Mouse (Mus musculus): ENCODE results near the gene Meltf. TPM values are rescaled to one million over a fixed set of nuclear protein-coding genes. Genes with fewer than 3 reads are reported as not detected.

Meltf gene
- total and polyA plus RNA-seq, 3 experiments = 0.04 to 0.09 (median 0.07) TPM

DNA sequence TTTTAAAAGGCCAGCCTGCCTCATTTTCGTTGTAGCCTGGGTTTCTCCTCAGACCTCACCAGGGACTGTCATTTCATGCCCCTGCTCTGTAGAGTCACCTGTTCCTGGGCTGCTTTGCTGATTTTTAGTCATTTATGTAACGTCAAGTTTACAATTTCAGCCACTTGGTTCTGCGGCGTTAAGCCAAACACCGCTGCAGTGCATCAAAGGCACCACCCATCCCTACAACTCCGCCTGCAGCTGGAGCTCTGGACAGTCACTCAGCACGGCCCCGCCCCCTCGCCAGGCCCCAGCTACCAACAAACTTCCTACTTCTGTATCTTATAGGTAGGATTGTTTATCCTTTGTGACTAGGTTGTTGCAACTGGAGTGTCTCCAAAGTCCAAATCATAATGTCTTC is 28.3 kb downstream of the Meltf start:
- dilution Hi-C loops (cut with MboI; ENCODE audit: extremely low pct_ligation_motif_present, extremely low pct_unique_long_range_greater_than_20kb, low sequenced_read_pairs) (no loop called here), in situ Hi-C loops (cut with MboI; ENCODE audit: low pct_ligation_motif_present, low pct_unique_long_range_greater_than_20kb, low sequenced_read_pairs) (no loop called here)
- Histone ChIP-seq H3K36me3 (replicated peaks in 1 of 2; ENCODE audit: control insufficient read depth in 1 of 2, insufficient read depth in 1 of 2, low read length in 1 of 2) (no peaks in the 10 kb centered on the region), H3K4me3 (replicated peaks in 1 of 3; ENCODE audit: low read depth in 2 of 3, low read length in 2 of 3, poor library complexity in 1 of 3) (no peak overlapping the region), H3K4me2 (ENCODE audit: insufficient read depth, low read depth, poor library complexity, severe bottlenecking) (peak overlapping the region; percentile 25), H3K4me1 (ENCODE audit: control insufficient read depth in 1 of 2, insufficient read depth in 2 of 2) (peaks cover 0 to 9% of the 10 kb centered on the region in 2 experiments; a peak in 2 of 4 replicates), H3K9ac (ENCODE audit: insufficient read depth, low read depth) (no peak overlapping the region), H3K9me3 (replicated peaks; ENCODE audit: low read length) (no peaks in the 10 kb centered on the region), H3K79me2 (replicated peaks; ENCODE audit: control insufficient read depth, extremely low read depth, insufficient read depth, poor library complexity, severe bottlenecking) (no peaks in the 10 kb centered on the region), H3K27me3 (replicated peaks) (no peaks in the 10 kb centered on the region), H3K27ac (ENCODE audit: insufficient read depth, low read depth) (no peak overlapping the region)
- TF ChIP-seq ELF1 (IDR thresholded peaks at IDR 0.05; ENCODE audit: low read depth, low read length) (peak; percentile 25; the same call in 1 of the 2 replicates), ZMIZ1 (IDR thresholded peaks at IDR 0.05; ENCODE audit: low read depth, low read length) (no peak)
- DNase-seq (ENCODE audit: extremely low read depth) = no peak

DNA sequence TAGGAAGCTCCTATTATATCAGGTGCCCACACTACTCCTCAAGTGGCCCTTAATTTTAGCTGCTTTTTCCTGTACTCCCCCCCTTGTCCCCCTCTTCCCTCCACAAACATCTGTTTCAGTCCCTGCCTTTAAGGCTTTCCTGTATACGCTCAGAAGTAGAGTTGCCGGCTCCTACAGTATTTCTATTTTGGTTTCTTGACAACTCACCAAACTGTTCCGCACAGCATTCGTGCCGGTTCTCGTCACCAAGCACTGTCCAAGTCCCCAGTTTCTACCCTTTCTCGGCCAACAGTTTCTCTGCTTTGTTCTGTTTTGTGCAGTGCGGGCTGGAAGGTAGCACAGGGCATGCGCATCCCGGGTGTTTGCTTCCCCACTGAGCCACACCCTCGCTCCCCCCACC is 30.3 kb downstream of the Meltf start:
- H3K4me2 ChIP-seq (ENCODE audit: insufficient read depth, low read depth, poor library complexity, severe bottlenecking) = no peak overlapping the region
- no peak overlapping the region for H3K27ac ChIP-seq (ENCODE audit: insufficient read depth, low read depth)
- H3K4me1 ChIP-seq (ENCODE audit: control insufficient read depth in 1 of 2, insufficient read depth in 2 of 2) = peaks cover 0 to under 1% of the 10 kb centered on the region in 2 experiments; a peak in 1 of 4 replicates
- H3K36me3 ChIP-seq (replicated peaks in 1 of 2; ENCODE audit: control insufficient read depth in 1 of 2, insufficient read depth in 1 of 2, low read length in 1 of 2) = no peaks in the 10 kb centered on the region
- TF ChIP-seq NRF1 (IDR thresholded peaks at IDR 0.05; ENCODE audit: low read depth, low read length) = no peak
- no peak for TF ChIP-seq CHD2 (IDR thresholded peaks at IDR 0.05; ENCODE audit: low read length)
- TF ChIP-seq ZMIZ1 (IDR thresholded peaks at IDR 0.05; ENCODE audit: low read depth, low read length) = no peak
- no peak for TF ChIP-seq EP300 (IDR thresholded peaks at IDR 0.05; ENCODE audit: low read length)
- no peak for TF ChIP-seq CTCF (conservative IDR thresholded peaks at IDR 0.05 in 1 of 2, IDR thresholded peaks at IDR 0.05 in 1 of 2; ENCODE audit: low read depth in 2 of 2, low read length in 2 of 2)
- no peak for TF ChIP-seq MYC (IDR thresholded peaks at IDR 0.05; ENCODE audit: low read depth, low read length)
- TF ChIP-seq POLR2AphosphoS2 (IDR thresholded peaks at IDR 0.05; ENCODE audit: low read depth, low read length) = no peak
- TF ChIP-seq NELFE (IDR thresholded peaks at IDR 0.05; ENCODE audit: low read depth, low read length) = no peak
- no peak for TF ChIP-seq ZC3H11A (IDR thresholded peaks at IDR 0.05; ENCODE audit: low read depth, low read length)
- no peak for TF ChIP-seq MEF2A (IDR thresholded peaks at IDR 0.05; ENCODE audit: borderline replicate concordance, low read depth, low read length)
- TF ChIP-seq ZKSCAN1 (IDR thresholded peaks at IDR 0.05; ENCODE audit: borderline replicate concordance, low read depth, low read length) = no peak
- TF ChIP-seq BHLHE40 (IDR thresholded peaks at IDR 0.05; ENCODE audit: low read depth, low read length) = no peak
- no peak for TF ChIP-seq JUN (IDR thresholded peaks at IDR 0.05; ENCODE audit: insufficient read depth, low read depth, low read length)
- no peak for TF ChIP-seq MAZ (IDR thresholded peaks at IDR 0.05; ENCODE audit: low read depth, low read length)
- no peak for TF ChIP-seq MAFK (IDR thresholded peaks at IDR 0.05; ENCODE audit: insufficient replicate concordance, low read length)
- H3K79me2 ChIP-seq (replicated peaks; ENCODE audit: control insufficient read depth, extremely low read depth, insufficient read depth, poor library complexity, severe bottlenecking) = no peaks in the 10 kb centered on the region
- no peak overlapping the region for H3K4me3 ChIP-seq (replicated peaks in 1 of 3; ENCODE audit: low read depth in 2 of 3, low read length in 2 of 3, poor library complexity in 1 of 3)
- no peak for DNase-seq (ENCODE audit: extremely low read depth)
- dilution Hi-C loops (cut with MboI; ENCODE audit: extremely low pct_ligation_motif_present, extremely low pct_unique_long_range_greater_than_20kb, low sequenced_read_pairs) (no loop called here), in situ Hi-C loops (cut with MboI; ENCODE audit: low pct_ligation_motif_present, low pct_unique_long_range_greater_than_20kb, low sequenced_read_pairs) (no loop called here)
- no peaks in the 10 kb centered on the region for H3K9me3 ChIP-seq (replicated peaks; ENCODE audit: low read length)
- no peaks in the 10 kb centered on the region for H3K27me3 ChIP-seq (replicated peaks)
- no peak overlapping the region for H3K9ac ChIP-seq (ENCODE audit: insufficient read depth, low read depth)

Data from CH12.LX (cell line).